Mouse (Mus musculus): ENCODE data around the gene Spata6.

Gene Spata6

DNA sequence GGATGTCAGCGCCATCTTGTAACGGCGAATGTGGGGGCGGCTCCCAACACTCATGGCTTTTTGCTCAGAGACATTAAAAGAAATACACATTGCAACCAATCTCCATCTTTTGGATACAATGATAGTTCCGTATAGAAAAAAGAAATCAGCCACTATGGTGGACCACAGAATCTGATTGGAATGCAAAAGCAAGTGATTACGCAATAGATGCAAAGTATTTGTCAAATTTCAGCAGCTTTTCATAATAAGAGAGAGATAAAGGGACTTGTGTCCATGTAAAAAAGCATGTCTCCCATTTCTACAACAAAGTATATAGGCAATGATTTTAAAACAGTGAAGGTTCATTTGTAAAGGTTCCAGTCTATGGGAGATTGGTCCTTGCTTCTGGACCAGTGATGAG is 119.1 kb downstream of the Spata6 start:
- DNase-seq (ENCODE audit: low read depth, low spot score): no peak

DNA sequence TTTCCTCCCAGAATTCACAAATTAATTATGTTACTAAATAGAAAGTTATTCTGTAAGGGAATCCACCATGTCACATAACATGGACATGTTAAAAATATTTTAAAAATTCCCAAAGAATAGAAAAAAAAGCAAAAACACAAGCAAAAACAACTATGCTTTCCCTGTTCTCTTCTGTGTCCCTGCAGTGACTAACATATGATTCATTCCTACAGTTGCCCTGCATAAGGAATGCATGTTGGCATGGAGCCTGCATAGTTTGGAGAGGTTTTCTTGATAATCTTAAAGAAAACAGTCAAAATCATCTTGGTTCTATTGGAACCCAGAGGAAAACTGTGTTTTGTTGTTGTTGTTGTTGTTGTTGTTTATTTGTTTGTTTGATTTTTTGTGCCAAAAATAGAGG is 132.8 kb downstream of the Spata6 start:
- DNase-seq (ENCODE audit: low read depth, low spot score): no peak

DNA sequence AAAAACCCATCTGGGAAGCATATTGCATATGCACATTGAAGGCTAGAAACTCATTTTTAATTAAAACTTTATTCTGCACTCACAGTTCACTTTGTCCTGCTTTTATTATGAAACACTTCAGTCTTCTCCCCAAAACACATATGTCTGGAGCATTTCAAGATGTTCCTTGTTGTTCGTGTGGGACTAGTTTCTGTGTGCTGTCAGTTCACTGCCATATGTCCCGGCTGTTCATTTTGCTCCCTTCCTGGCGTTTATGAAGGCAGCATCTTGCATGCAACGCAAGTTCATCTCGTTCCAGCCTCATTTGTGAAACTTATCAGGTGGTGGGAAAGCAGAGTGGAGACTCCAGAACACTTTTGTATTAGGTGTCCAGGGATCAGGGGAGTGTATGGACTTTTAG is 146.9 kb downstream of the Spata6 start:
- no peak for DNase-seq (ENCODE audit: low read depth, low spot score)

DNA sequence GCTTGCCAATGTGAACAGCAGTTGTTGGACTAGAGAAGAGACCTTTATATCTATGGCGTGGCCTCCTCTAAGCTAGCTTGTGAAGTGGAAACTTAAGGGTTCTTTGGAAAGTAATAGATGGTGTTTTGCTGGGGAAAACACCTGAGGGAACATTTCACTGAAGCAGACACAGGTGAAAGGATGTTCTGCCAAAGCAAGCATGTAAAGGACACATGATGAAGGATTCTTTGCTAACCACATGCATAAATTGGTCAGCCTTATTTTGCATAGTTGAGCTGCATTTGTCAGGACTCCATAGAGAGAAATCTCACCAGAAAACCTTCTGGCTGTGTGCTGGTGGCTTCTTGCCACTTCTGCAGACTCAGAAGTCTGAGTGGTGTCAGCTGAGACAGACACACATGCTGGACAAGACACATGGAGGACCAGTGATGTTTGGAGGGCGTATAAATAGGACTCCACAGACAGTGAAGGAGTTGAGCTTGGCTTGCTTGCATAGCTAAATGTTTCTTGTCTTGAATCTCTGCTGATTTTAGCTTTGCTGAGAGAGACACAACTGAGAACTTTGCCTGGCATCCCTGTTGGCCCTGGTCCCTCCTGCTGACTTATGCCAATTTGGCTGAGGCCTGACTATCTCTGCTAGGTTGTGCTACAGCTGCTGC is 148.1 kb downstream of the Spata6 start:
- no peak for DNase-seq (ENCODE audit: low read depth, low spot score)

Data from CD4-positive helper T cell, adult 2 months (primary cell).